Mouse (Mus musculus) MEL (cell line): ENCODE measurements at regions not wholly inside any gene's neighbourhood (a gene's known extent, or its start where the extent isn't known, plus 50 kb on each side); places are given as distances from the start of the nearest gene placed in this dataset.

ENCODE experiments used
- CTCF ChIP-seq, 3 experiments: IDR thresholded peaks in 2 of 3; conservative IDR thresholded peaks in 1 of 3; 2 replicates each; pipeline ENCODE4 v1.5.1; 2011 to 2012; ENCODE audit warnings: low read length in 3 of 3, low read depth in 2 of 3, mild to moderate bottlenecking in 2 of 3, improper control_type of control experiment in 1 of 3, inconsistent platforms in 1 of 3, mixed read lengths in 1 of 3, moderate library complexity in 1 of 3; ENCODE audit not compliant: control insufficient read depth in 1 of 3, insufficient read depth in 1 of 3, poor library complexity in 1 of 3, severe bottlenecking in 1 of 3
- E2F4 ChIP-seq: IDR thresholded peaks from 2 replicates; pipeline ENCODE4 v1.6.1; 2011; ENCODE audit warnings: low read depth, low read length, improper control_type of control experiment, borderline replicate concordance
- POLR2A ChIP-seq, 2 experiments: IDR thresholded peaks; 2 replicates each; pipeline ENCODE4 v1.6.1; 2011 to 2012; ENCODE audit warnings: low read length in 2 of 2, mild to moderate bottlenecking in 2 of 2, control low read depth in 1 of 2, improper control_type of control experiment in 1 of 2, low read depth in 1 of 2, moderate library complexity in 1 of 2; ENCODE audit not compliant: control insufficient read depth in 1 of 2, insufficient read depth in 1 of 2, poor library complexity in 1 of 2

DNA sequence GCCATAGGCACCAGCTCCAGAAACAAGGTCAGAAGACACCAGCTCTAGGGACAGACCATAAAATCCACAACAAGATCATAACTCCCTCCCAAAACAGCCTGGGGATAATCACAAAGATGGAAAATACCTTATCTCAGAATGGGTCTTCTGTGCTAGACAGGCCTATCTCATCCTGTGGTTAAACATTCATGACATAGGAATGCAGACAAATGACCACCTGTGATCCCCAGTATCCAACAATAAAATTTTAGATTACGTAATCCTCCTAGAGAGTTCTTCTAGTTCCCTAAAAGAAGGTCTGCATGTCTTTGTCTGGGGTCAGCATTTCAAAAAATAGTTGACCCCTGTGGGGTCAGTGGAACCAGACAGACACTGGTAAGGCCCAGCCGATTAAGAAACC lies 158.4 kb upstream of the Vwde start:
- TF ChIP-seq E2F4: no peak
- TF ChIP-seq CTCF (IDR thresholded peaks at IDR 0.05 in 2 of 3, conservative IDR thresholded peaks at IDR 0.05 in 1 of 3; ENCODE audit: control insufficient read depth in 1 of 3, insufficient read depth in 1 of 3, low read depth in 2 of 3, low read length in 3 of 3, poor library complexity in 1 of 3, severe bottlenecking in 1 of 3): no peak
- no peak for TF ChIP-seq POLR2A (IDR thresholded peaks at IDR 0.05; ENCODE audit: control insufficient read depth in 1 of 2, insufficient read depth in 1 of 2, low read depth in 1 of 2, low read length in 2 of 2, poor library complexity in 1 of 2)
